Mouse (Mus musculus): ENCODE results near the gene Lyve1.

Gene Lyve1

DNA sequence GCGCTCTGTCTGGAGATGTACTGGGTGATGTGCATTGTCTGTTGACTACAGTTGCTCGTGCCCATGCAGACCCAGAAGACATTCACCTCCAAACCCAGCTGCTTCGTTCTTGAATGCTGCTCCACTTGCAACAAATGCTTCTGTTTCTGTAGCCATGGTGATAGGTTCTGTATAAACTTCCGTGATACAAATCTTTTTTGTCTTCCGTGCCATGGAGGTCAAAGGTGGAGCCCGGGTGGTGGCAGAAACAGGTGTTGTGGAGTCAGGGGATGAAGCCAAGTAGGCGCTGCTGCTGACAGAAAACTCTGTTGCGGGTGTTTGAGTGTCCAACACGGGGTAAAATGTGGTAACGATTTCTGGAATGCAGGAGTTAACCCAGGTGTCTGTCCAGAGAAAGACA, 9.4 kb downstream of the Lyve1 start:
- DNase-seq (ENCODE audit: low spot score), result no peak

DNA sequence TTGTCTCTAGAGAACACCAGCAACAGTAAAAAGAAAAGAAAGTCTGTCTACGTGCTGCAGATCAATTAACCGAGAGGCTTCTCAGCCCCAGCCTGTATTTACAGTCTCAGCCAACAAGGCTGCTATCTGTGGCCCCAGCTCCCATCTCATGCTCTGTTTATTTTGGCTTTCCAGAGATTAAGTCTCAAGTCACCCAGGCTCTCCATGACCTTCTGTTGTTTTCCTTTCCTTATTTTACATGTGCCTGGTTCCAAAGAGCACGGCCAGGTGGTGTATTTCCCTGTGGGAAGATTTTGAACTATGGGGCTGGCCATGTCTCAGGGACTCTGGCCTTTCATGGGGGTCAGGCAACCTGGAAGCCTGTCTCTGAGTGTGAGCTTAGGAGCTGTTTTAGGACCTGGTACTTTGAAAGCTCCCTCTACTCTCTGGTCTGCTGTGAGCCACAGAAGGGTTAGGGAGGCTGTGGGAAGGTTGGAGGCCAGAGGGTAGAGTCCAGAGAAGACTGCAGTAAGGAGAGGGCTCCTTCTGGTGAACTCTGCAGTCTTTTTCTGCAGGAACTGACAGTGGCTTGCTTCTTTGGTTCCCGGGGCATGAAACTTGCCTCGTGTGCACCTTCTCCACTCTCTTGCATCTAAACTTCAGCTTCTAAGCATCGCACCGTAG, 11.4 kb downstream of the Lyve1 start:
- DNase-seq (ENCODE audit: low spot score), result no peak

DNA sequence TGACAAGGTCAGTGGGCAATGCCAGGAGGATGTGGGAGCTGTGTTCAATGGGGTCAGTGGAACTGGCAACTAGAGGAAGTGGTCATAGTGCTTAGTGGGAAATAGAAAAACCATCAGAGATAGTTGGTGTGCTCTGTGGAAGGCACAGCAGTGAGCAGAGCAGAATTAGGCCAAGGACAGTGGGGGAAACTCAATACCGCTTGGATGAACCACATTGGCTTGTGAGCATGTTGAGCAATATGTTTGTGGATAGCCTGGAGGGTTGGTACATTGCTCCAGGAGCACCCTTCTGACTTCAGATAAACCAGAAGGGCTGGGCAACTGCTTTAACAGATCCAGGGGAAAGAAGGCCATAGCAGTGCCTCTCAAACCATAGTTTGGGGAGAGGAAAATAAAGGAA, 14.7 kb downstream of the Lyve1 start:
- DNase-seq (ENCODE audit: low spot score), result no peak

DNA sequence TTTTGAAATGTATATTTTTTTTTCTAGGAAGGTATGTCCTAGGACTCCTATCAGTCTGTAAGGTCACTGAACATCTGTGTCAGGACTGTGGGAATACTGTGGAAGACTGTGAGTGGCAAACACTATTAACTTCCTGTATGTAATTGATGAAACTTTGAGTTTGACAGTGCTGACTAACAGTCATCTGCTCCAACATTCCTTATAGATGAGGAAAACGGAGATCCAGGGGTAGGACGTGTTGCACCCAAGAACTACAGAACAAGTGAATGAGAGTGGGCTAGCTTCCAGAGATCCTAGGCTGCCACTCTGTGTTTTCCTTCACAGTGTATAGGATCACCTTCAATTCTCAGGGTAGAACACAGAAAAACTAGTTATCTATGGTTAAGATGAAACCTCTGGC, 15.7 kb downstream of the Lyve1 start:
- DNase-seq (ENCODE audit: low spot score), result no peak

DNA sequence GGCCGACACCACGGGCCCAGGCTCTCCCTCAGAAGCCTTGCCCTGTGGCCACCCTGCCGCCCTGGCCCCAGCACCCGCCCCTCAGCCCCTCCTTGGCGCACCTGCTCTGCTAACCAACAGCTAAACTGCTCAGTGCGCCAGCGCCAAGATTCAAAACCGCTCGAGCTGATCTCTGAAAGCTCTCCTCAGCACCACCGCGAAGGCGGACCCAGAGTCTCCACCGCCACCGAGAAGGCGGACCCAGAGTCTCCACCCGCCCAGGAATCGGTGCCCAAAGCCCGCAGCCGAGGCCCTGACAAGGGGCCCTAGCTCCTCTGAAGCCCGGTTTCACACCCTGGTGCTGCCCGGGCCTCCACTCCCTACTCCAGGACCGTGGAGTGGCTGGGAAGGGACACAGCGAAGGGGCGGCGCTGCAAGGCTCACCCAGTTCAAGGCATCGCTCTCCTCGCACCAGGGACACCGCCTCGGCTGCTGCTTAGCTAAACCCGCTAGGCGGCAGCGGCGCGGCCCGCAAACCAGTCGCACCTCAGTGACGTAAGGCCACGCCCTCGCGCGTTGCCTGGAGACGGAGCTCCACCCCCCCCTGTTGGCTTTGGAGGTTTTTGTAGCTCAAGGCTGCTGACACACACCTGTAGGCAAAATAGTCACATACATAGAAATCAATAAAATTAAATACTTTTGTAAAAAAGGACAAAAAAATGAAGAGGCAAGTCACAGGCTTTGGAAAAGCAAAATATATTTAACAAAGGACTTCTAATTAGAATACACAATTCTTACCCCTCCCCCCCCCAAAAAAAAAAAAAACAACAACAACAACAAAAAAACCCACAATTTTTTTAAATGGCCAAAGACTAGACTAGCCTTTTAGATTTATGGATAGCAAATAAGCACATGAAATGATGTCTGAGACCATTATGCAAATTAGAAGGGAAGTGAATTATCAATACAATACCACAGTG, 18.8 kb downstream of the Lyve1 start, which contains the start of gene Rnf141:
TSS of gene Rnf141 (minus strand) at position 542 of the 959 bp plus-strand sequence.
- peak; percentile 95 for DNase-seq (ENCODE audit: low spot score)

DNA sequence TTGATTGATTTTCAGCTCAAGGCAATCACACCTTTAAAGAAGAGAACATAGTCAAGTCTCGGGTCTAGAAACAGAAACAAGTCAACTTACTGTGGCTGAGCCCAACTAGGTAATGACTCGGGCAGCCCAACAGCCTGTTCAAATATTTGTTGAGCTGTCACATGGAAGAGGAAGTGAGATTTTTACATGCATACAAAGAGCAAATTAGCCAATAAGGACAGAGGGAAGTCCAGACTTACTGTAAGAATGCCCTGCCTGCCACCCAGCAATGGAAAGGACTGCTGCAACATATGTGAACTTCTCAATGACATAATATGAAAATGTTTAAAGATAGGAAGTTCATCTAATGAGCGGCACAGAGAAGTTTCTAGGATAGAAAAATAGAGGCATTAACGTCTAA, 22.7 kb downstream of the Lyve1 start:
- DNase-seq (ENCODE audit: low spot score), result no peak

DNA sequence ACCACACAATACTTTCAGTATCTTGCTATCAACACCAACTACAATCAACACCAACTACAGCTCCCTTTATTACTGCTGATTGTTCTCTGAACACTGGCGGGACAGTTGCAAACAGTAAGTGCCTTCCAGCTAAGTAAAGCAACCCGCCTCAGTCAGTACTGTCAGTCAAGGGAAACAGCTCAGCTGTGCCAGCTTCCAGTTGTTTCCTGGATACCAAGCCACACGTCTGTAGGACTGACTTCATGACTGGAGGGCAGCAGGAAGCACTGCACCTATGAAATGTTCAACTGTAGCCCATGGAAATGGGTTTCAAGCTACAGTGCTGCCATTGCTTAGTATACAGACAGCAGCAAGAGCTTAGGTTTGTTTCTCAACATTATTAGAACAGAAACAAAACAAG, 28.5 kb downstream of the Lyve1 start:
- no peak for DNase-seq (ENCODE audit: low spot score)

DNA sequence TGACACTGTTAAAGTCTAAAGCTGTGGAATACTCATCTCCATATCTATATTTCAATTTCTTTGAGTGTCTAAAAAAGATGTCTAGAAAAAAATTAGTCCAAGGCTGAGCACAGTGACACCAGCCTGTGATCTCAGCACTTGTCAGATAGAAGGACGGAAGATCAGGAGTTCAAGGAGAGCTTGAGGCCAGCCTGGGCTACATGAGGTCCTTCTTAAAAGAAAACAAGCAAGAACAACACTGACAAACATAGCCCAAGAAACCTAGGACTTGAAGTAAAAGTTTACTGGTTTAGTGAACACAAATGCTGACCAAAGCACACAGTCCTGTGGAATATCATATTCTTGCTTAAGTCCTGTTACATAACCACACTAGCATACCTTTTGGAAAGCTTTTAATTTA, 29.0 kb downstream of the Lyve1 start:
- DNase-seq (ENCODE audit: low spot score), result no peak

DNA sequence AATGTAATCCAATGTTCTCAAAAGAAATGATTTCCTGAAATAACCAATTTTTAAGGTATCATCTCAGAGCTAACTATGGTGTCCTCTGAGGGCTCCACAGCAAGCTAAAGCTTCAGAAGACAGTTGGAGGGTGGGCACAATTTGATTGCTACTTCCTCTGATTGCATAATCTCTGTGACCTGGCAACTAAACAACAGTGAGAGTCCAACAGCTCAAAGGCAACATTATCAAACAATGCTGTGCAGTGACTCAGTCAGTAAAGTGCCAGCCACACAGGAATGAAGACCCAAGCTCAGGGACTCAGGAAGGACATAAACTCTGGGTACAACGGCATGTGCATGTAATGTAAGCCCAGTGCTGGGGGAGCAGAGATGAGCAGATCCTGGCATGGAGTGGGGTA, 30.0 kb downstream of the Lyve1 start:
- no peak for DNase-seq (ENCODE audit: low spot score)

DNA sequence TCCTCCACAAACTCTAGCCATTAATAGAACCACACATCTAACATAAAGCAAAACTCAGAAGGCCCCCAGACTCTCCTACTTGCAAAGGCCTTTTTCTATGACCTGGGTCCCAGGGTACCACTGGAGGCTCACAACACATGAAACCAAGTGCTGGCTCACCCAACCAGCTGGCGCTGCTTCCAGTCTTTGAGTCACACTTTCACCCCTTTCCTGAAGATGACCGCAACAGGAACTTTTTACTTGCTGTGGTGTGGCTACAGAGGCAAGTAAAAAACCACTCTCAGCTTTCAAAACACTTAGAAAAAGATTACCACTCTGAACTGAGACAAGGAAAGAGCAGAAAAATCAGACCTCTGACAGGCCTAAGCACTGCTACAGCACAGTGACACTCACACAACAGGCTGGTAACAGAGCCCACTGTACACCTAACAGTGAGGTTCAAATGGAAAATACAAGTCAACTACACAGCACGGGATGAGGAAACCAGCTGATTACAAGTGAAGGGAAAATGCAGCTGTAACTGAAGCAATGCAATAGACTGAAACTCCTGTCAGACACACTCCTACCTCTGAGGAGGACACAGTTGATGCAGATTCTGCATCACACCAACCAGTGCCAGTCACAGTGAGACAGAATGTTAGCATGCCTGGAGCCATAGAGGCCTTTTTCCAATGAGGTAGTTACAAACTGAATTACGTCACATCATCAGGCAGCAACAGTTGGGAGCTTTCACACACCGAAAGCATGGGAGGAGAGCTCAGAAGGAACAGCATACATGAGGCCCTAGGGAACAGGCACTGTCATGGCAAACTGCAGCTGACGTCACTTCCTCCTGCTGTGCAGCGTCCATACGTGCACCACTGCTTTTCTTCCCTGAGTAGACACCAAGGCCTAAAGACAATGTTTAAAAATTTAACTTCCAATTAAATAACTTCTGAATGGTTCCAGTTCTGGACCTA, 38.8 kb downstream of the Lyve1 start:
- no peak for DNase-seq (ENCODE audit: low spot score)

DNA sequence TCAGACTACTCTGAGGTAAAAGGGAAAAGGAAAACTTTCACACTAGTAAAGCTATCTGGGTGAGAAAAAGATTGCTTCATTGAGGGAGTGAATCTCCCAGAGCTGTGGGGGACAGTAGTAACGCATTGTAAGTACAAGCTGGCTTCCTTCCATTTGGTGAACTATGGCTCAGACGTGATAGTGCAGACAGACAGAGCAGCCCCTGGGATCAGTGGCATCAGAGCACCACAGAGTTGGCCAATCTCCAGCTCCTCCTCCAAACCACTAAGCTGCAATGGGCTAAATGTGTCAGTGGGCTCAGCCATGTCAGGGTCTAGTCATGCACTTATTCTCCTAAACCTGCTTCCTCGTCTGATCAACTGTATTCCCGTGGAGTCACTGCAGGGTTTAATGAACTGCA, 39.4 kb downstream of the Lyve1 start:
- DNase-seq (ENCODE audit: low spot score), result no peak

DNA sequence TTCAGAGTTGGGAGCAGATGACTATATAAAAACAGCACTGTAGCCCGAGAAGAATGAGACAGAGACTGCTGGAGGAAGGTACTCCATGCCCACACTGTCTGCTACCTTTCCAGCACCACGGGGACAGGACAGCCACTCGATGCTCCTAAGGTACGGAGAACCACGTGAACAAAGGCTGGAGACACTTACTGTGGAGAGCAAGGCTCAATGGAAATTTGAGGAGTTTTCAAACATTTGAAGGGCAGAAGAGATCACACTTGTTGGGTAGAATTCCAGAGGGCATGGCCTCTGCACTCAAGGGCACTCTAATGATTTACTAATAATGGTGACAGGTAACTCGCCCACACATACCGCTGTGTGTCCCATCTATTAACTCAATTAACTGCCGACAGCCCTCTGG, 40.0 kb downstream of the Lyve1 start:
- DNase-seq (ENCODE audit: low spot score), result no peak

DNA sequence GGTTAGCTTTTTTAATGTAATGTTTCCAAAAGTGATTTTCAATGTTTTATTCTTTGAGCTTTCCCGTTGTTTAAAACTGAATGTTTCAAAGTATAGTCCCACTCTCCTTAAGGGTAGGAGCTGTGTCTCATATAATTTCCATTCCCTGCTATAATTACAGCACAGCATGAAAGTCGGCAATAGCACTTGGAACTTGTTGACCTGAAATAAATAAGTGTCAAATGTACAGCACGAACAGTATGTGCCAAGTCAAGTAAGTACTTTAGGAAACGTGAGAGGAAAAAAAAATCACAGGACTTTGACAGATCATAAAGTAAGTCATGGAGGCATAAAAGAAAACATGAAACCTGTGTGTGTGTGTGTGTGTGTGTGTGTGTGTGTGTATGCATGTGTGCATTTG, 41.0 kb downstream of the Lyve1 start:
- DNase-seq (ENCODE audit: low spot score), result no peak

DNA sequence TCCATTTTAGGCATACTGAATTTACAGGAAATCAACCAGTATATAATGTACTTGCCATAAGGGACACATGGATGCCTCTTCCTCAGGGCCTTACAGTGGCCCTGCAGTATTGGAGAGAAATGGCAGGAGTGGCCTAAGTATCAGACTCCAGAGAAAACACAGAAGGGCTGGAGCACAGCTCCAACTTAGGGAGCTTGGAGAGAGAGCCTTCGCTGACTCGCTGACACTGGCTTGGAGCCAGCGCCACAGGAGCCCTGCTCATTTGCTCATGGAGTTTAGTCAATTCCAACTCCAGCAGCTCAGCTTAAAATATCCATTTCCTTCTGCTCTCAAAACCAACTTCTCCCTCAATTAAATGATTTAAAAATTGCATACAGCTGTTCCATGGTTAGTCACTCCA, 41.4 kb downstream of the Lyve1 start:
- DNase-seq (ENCODE audit: low spot score), result no peak

DNA sequence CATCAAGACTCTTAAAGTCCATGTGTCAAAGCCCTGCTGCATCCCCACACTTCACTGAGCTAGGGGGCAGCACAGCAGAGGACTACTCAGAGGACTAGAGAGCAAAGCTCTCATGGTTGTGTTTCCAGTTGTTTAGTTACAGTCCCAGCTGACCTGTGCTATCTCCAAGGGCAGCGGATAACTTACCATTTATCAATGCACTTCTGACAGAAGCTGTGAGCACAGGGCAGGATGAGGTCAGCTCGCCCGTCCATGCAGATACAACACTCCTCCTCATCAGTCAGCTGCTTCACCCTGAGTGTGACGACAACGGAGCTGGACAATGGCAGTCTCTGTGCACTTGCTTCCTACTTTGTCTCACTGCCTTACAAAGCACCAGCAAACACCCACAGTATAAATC, 42.0 kb downstream of the Lyve1 start:
- no peak for DNase-seq (ENCODE audit: low spot score)

DNA sequence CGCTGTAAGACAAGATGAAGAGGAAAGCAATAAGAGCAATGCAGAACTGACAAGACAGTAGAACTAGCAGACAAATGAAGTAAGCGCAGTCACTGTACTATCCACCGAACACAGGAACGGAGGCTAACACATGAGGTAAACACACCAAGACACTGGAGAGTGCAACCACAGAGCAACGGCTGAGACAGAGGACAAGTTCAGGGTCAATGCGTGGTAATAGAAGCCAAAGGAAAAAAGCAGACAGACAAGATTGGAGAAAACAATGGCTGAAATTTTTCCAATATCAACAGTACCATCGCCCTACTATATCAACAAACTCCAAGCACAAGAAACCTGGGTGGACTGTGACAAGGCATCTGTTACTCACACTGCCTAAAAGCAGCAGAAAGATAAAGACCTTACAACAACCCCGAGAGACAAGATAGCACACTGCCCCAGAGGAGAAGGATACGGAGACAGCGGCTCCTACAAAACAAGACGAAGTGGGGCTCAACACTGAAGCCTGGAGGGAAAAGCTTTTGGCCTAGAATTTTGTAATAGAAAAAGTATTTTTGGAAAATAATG, 44.2 kb downstream of the Lyve1 start:
- DNase-seq (ENCODE audit: low spot score), result no peak

DNA sequence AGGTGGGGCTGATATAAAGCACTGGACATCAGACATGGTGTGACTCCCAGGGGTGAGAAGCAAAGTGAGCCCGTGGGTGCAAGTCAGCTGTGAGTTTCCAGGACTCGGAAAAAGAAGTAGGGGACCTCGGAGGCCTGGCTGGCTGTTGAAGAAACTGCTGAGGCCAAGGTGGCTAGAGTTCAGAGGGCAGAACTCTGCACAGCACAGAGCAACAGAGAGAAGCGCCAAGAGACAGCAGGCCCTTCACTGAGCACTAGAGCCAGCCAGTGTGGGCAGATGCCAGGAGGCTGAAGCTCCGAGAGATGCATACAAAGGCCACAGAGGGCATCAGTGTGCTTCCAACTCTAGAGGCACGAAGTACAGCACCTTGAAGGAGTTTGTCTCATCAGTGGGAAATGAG, 44.8 kb downstream of the Lyve1 start:
- DNase-seq (ENCODE audit: low spot score), result no peak

DNA sequence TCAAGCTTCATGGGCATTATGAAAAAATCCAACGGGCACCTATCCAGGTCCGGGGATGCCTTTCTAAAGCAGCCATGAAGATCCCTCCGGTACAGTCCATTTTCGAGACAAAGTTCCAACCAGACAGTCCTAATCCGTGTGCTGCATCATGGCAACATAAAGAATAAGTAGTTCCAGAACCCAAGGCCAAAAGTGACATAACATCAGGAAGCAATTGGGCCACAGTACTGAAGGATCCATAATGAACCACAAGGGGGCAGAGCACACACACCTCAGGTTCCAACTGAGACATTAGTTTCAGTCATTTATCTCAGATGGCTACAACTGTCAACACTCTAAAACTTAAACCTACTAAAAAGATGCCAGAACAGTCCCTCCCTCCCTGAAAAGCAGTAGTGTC, 47.0 kb downstream of the Lyve1 start:
- DNase-seq (ENCODE audit: low spot score), result peak; percentile 67

DNA sequence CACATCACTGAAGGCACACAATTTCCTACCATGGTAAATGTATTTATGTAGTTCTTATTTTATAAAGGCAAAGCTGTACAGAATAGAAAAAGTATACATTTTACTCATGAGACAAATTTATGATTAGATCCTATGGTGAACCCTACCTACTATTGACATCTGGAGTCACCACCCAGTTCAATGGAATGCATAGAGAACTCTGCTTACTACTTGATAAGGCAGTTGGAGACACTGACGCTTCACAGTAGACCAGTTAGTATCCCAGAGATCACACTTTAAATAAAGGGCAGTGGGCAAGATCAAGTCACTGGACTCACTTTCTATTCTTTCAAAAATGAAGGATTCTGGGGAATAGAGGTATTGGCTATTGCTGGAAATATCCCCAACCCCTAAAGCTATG, 49.1 kb downstream of the Lyve1 start:
- DNase-seq (ENCODE audit: low spot score), result no peak

DNA sequence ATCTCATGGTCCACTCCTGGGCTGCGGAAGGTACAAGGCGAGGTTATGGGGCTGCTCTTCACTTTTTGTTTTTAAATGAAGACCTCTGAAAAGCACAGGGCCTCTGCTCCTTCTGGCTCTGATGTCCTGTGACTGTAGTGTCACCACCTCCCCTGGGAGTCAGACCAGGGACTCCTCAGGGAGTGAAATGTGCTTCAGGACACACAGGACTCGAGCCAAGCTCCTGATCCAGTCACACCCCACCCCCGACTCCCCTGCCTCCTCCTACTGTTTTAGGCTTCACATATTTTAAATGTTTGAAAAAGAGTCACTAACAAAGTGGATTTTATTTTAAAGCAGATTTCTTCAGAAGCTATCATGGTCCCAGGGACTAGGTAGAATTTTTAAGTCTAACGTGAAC, 51.5 kb downstream of the Lyve1 start:
- no peak for DNase-seq (ENCODE audit: low spot score)

DNA sequence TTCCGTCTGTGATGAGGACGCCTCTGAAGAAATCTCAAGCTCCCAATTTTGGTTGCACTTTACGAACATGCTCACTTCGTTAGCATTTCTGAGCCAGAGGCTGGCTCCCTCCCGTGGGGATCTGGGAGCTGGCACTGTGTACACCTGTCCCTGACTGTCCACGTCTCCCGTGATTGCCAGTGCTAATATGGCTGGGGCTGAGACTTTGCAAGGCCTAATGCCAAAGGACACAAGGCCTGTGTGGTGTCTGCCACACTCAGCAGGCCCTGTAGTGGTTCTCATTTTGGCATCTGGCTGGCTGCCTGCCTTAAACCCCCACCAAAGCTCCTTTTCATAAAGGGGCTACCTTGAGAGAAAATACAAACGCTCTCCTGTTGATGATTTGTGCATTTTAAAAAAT, 52.0 kb downstream of the Lyve1 start:
- no peak for DNase-seq (ENCODE audit: low spot score)
